Mouse (Mus musculus): ENCODE results near the gene Snx22.

- TF ChIP-seq GATA1 (IDR thresholded peaks at IDR 0.05; ENCODE audit: borderline replicate concordance, low read length) (no peak), FLI1 (IDR thresholded peaks at IDR 0.05; ENCODE audit: low read length) (no peak)
Measured at GRCm38 (mm10) chr9:66039290-66039689, 30.2 kb downstream of the Snx22 start.

Data from megakaryocyte, embryonic 14.5 days (primary cell).